Mouse (Mus musculus): Measurements from ENCODE around the gene Tac4. TPM values are rescaled to one million over a fixed set of nuclear protein-coding genes. Genes with fewer than 3 reads are reported as not detected.

The Tac4 gene
- 0.12 TPM in 1 of 2 replicates, not detected in the other for polyA plus RNA-seq (2012; rRNA removed)

- DNase-seq (ENCODE audit: extremely low spot score in 1 of 2, low spot score in 1 of 2): no peak
Measured at GRCm38 (mm10) chr11:95261178-95261751, at the start of gene Tac4. TSS of gene Tac4 (plus strand) at chr11:95261529.

GRCm38 (mm10) chr11:95213607-95214006 lies 47.7 kb upstream of the Tac4 start:
- no peak for DNase-seq (ENCODE audit: extremely low spot score in 1 of 2, low spot score in 1 of 2)

- DNase-seq (ENCODE audit: extremely low spot score in 1 of 2, low spot score in 1 of 2): no peak
Measured at GRCm38 (mm10) chr11:95214305-95214704, 47.0 kb upstream of the Tac4 start.

GRCm38 (mm10) chr11:95216193-95216592 lies 45.1 kb upstream of the Tac4 start:
- DNase-seq (ENCODE audit: extremely low spot score in 1 of 2, low spot score in 1 of 2): no peak

- no peak for DNase-seq (ENCODE audit: extremely low spot score in 1 of 2, low spot score in 1 of 2)
Measured at GRCm38 (mm10) chr11:95219111-95219510, 42.2 kb upstream of the Tac4 start.

- peak in 1 of 2 experiments; percentile 4 for DNase-seq (ENCODE audit: extremely low spot score in 1 of 2, low spot score in 1 of 2)
Measured at GRCm38 (mm10) chr11:95223473-95223872, 37.9 kb upstream of the Tac4 start.

- DNase-seq (ENCODE audit: extremely low spot score in 1 of 2, low spot score in 1 of 2): no peak
Measured at GRCm38 (mm10) chr11:95224124-95224893, 37.0 kb upstream of the Tac4 start.

- no peak for DNase-seq (ENCODE audit: extremely low spot score in 1 of 2, low spot score in 1 of 2)
Measured at GRCm38 (mm10) chr11:95225448-95225847, 35.9 kb upstream of the Tac4 start.

- no peak for DNase-seq (ENCODE audit: extremely low spot score in 1 of 2, low spot score in 1 of 2)
Measured at GRCm38 (mm10) chr11:95227467-95227866, 33.9 kb upstream of the Tac4 start.

GRCm38 (mm10) chr11:95231688-95232328 lies 29.5 kb upstream of the Tac4 start:
- DNase-seq (ENCODE audit: extremely low spot score in 1 of 2, low spot score in 1 of 2): peak in 1 of 2 experiments; percentile 83

- no peak for DNase-seq (ENCODE audit: extremely low spot score in 1 of 2, low spot score in 1 of 2)
Measured at GRCm38 (mm10) chr11:95232329-95232696, 29.0 kb upstream of the Tac4 start.

GRCm38 (mm10) chr11:95238477-95238876 lies 22.9 kb upstream of the Tac4 start:
- DNase-seq (ENCODE audit: extremely low spot score in 1 of 2, low spot score in 1 of 2): no peak

- no peak for DNase-seq (ENCODE audit: extremely low spot score in 1 of 2, low spot score in 1 of 2)
Measured at GRCm38 (mm10) chr11:95242653-95243052, 18.7 kb upstream of the Tac4 start.

- DNase-seq (ENCODE audit: extremely low spot score in 1 of 2, low spot score in 1 of 2): no peak
Measured at GRCm38 (mm10) chr11:95245456-95245855, 15.9 kb upstream of the Tac4 start.

- no peak for DNase-seq (ENCODE audit: extremely low spot score in 1 of 2, low spot score in 1 of 2)
Measured at GRCm38 (mm10) chr11:95247065-95247464, 14.3 kb upstream of the Tac4 start.

GRCm38 (mm10) chr11:95250110-95250509 lies 11.2 kb upstream of the Tac4 start:
- DNase-seq (ENCODE audit: extremely low spot score in 1 of 2, low spot score in 1 of 2): no peak

- DNase-seq (ENCODE audit: extremely low spot score in 1 of 2, low spot score in 1 of 2): peak in 1 of 2 experiments; percentile 84
Measured at GRCm38 (mm10) chr11:95251295-95251694, 10.0 kb upstream of the Tac4 start.

GRCm38 (mm10) chr11:95252104-95252503 lies 9.2 kb upstream of the Tac4 start:
- DNase-seq (ENCODE audit: extremely low spot score in 1 of 2, low spot score in 1 of 2): no peak

- DNase-seq (ENCODE audit: extremely low spot score in 1 of 2, low spot score in 1 of 2): no peak
Measured at GRCm38 (mm10) chr11:95254165-95254564, 7.2 kb upstream of the Tac4 start.

- no peak for DNase-seq (ENCODE audit: extremely low spot score in 1 of 2, low spot score in 1 of 2)
Measured at GRCm38 (mm10) chr11:95255747-95256146, 5.6 kb upstream of the Tac4 start.

GRCm38 (mm10) chr11:95257930-95258329 lies 3.4 kb upstream of the Tac4 start:
- DNase-seq (ENCODE audit: extremely low spot score in 1 of 2, low spot score in 1 of 2): no peak

- DNase-seq (ENCODE audit: extremely low spot score in 1 of 2, low spot score in 1 of 2): peak; percentile 20 to 70
Measured at GRCm38 (mm10) chr11:95258490-95258889, 2.8 kb upstream of the Tac4 start.

Measured in frontal cortex, adult 2 months (tissue).